Mouse (Mus musculus) c-Kit-positive CD71-positive TER-119-negative erythroid progenitor cells, embryonic 14.5 days (primary cell): ENCODE results near the gene Rgs6.

Experiments used
- DNase-seq: peaks from one replicate; pipeline ENCODE4 v3.0.0-alpha.2; 2013; ENCODE audit warnings: low read depth

Rgs6 gene

DNA sequence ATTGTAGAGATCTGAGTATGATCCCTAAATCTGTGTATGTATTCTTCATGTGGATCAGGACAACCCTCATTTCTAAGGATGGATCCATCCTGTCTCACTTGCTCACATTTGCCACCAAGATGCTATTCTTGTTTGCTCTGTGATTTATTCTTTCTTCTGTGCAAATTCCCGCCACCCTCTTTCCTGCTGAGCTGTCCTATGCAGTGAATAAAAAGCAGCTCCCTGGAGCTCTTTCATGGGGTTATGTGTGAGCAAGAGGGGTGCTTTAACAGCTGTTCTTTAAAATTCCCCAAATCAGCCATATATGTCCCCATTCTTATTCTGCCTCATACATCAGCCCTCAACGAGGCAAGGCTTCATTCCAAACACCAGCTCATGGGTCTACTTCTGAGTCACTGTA lies 277.6 kb downstream of the Rgs6 start:
- DNase-seq = no peak

DNA sequence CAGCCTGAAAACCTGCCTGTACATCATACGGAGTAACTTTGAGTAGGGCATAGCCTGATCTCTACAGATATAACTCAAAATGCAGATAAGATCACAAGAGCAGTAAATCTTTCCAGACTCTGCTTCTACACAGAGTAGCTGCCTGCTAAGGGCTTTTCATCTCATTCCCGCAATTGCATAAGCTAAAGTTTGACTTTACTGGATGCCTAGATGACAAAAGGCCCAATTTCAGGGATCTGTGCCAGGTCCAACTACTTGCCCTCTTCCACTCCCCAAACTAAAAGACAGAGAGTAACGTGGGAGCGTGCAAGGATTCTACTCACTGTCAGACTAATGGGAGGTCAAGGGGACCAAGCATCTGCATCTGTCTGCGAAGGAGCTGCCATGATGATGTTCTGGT lies 292.6 kb downstream of the Rgs6 start:
- no peak for DNase-seq

DNA sequence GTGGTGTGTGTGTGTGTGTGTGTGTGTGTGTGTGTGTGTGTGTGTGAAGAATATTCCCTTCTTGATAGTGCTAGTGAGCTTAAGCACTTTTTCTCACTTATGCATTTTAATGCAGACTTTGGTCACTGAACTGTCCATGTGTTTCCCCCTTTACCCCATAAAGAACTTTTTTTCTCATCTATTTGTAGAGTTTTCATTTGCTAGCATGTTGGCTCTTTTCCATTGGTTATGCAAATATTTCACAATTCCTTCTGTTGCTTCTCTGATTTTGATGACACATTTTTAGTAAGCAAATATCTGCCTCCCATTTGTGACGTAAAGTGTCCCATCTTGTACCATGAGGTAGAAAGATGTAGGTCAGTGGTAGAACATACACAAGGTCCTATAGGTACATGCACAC lies 295.0 kb downstream of the Rgs6 start:
- no peak for DNase-seq

DNA sequence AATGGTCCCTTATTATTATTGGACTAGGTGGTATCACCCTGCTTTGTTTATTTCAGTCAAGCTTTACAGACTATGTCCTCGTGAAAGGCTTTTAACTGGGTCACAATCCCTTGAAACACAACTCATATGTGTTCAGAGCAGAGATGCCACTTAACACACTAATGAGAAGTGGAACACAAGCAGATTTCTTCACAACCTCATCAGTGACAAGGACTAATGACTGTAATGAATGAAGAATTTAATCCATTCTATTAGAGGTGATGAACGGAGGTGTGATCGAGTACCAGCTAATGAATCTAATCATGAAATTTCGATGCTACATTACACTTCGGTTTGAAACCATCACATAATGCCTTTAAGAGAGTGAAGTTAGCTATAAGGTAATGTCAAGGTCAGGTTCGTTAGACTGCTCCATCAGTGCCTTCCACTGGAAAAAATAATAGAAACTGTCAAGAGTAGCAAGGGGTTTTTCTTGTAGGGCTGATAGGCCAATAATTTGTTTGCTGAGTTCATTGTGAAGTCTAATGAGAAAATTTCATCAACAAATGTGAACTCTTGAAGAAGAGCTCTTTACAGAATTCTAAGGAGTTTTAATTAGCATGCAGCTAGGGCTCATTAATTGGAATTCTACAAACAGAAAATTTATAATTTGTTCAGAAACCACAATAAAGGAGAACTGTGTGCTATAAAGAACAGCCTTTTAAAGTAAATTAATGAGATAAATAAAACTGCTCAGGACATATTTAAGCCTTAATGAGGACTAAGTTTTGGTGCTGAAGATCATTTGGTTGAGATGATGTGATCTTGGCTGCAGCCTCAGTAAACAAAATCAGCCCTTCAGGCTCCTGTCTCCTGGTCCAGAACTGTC lies 307.1 kb downstream of the Rgs6 start:
- no peak for DNase-seq

DNA sequence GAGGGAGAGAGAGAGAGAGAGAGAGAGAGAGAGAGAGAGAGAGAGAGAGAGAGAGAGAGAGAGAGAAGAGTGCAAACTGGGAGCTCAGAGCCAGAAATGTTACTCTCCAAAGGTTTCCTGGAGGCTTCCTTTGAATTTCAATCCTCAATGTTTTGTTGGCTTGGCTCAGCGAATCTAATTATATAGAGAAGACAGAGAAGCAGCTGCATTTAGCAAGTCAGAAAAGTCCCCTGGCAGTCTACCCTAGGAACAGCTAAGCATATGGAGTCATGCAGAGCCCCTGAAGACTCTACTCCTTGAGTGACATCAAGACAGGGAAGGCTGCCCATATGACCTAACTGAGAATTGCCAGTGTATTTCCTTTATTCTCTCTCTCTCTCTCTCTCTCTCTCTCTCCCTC lies 317.7 kb downstream of the Rgs6 start:
- no peak for DNase-seq

DNA sequence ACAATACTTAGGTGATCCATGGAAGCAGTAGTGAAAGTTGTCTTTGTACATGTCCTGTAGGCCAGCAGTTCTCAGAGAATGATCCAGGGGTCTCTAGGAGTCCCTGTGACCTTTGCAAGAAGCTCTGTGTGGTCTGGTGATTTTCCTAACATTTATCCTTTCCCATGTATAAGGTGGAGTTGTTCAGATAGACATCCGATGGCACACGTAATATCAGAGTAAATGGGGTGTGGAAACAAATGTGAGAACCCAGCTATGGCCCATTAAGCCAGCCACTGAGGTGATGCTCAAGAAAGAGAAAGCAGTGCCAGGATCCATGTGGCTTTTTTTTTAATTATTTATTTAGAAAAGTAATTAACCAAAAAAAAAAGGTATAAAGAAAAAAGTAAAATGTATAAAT lies 322.8 kb downstream of the Rgs6 start:
- no peak for DNase-seq

DNA sequence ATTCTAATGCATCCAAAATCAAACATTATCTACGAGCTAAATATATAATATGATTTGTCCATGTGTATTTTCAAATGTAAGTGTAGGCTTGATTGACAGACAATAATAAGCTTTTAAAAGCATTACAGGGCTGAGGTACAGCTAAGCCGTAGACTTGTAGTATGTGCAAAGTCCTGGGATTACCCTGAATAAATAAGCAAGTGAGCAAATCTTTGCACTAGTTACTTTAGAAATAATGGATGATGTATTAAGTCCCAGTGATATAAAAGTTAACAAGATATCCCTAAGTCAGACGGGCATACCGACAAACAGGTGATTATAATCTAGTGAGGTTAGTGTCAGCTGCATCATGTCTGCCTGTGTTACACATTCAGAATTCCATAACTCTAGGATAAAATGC lies 326.0 kb downstream of the Rgs6 start:
- no peak for DNase-seq

DNA sequence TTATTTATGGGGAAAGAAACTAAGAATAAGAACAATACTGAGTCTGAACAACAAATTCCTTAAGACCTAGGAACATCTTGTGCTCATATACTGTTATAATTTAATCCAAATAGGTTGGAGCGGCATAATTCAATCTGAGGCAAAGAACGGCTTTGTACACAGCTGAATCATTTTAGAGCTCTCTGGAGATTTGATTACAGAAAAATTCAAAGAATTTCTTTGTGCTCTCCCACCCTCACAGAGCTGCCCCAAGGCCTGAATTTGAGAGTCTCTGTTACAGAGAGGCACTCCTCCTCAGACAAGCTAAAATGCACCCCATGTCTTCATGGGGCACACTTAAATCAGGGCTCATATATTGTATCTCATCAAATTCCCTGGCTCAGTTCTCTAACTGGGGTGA lies 332.1 kb downstream of the Rgs6 start:
- no peak for DNase-seq

DNA sequence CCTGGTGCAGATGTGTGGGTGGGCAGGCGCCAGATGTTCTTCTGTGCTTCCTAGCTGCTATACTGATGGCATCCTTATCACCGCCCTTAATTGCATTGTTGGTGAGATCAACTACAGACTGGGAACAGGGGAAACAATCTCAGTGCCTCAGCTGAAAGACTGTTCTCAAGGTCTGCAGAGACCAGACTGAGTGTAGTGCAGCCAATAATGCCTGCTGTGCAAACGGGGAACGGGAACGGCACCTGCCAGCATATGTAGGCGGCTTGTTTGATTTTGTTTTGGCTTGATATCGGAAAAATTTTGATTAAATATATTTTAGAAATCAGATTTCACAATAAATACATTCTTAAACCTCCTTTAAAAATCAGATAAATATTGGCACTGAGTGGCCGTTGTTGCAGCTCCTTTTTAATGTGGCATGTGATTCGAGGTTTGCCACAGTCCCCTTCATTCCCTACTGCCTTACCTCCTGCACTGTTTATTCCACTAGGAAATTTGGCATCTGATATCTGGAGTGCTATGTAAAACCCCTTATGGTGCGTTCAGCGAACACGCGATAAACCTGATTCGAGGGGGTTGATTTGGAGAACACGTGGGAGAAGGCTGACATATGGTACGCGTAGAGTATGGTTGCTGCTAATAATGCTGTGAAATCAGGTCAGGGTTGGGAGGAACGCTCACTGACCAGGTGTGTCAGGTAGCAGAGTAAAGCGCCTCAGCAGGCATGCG lies 333.4 kb downstream of the Rgs6 start:
- no peak for DNase-seq

DNA sequence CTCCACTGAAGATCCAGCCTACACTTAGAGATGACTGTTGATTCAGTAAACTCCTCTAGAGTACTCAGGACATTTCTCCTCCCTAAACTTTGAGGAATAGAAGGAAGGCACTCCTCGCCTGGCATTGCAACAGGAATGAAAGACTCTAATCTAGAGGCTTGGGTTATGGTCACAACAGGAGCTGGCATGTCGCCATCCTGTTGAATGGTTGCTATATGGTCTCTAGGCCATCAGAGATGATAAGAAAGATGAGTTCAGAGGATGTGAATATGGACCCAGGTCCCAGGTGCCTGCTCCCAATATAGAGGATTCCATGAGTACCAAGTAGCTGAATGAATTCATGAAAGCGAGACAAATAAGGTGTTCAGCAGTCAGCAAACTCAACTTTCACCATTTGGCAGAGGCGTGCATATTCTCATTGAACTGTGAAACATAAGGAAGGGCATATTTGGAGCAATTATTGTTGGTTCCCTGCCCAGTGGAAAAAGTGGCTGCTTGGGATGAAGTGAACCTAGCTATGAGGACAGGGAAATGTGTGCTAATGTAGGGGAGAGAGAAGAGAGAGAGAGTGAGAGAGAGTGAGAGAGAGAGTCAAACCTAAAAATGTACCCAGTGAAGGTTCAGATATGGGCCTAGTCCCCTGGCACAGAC lies 334.9 kb downstream of the Rgs6 start:
- DNase-seq = no peak

DNA sequence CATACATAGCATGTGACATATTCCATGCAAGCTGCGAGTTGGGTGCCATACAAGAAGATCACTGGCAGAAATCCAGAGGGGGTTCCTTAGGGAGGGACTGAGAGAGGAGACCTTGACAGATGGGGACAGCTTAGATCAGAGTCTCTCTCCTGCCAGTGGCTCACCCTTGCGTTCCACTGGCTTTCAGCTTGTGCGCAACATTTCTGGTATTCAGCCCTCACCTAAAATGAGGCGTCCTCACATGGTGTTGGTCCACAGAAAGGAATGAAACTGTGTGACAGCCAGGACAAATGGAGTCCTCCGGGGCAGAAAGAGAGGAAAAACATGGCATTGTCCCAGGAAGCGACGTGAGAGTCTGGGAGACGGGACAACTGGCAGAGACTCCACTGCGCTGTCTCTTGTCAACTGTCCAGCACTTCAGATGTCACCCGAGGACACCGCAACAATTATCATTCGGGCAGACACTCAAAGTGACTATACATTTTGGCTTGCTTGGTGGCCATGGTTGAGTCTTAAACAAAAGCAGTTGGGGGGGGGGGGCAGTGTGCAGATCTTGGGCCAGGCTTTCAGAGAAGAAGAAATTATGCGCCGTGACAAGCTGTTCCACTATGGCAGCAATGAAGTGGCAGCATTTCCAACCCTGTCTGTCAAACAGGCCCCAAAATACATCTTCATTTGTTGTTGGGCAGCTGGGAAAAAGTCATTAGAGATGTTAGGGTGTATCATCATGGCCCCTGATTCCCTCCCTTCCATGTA lies 344.8 kb downstream of the Rgs6 start:
- DNase-seq = no peak

DNA sequence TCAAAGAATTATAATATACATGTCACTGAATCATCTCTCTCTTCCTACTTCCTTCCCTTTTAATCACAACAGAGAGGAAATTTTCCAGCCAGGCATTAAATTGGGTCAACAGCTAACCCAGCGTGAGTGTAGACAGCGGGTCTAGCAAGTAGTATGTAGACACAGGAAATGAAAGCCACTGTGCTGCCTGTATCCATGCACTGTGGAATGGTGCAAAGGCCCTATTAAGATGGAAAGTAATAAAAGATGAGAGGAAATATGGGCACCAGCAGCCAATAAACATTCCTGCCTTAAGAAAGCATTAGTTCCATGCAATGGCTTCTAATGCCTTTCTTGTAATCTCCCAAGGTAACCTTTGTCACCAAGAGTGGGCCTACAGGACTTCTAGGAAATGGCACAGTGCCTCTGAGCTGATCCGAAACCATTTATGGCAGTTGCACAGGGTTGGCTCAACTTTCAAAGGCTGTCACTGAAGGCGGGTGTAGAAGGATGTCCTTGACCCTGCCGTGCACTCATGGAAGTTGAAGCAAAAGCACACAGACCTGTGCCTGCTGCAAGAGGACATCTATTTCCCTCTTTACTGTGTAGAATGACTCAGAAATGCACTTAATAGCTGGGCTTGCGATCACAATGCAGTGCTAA lies 347.1 kb downstream of the Rgs6 start:
- DNase-seq = no peak

DNA sequence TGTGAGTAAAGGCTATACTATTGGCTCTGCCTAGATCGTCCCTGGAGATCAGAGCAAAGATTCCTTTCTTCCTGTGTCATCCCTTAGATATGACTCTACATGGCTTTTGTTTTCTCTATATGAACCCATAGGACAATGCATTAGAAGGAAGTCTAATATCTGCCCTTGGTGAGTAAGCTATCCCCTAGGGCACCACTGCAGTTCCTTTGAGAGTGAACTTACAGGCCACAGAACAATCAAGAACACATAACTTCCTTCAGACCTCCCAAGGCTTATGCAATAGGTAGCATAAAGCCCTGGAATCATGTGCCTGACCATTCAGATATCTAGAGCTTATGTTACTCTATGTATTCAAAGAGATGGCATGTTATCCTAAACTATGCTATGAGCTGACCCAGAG lies 347.7 kb downstream of the Rgs6 start:
- DNase-seq = no peak

DNA sequence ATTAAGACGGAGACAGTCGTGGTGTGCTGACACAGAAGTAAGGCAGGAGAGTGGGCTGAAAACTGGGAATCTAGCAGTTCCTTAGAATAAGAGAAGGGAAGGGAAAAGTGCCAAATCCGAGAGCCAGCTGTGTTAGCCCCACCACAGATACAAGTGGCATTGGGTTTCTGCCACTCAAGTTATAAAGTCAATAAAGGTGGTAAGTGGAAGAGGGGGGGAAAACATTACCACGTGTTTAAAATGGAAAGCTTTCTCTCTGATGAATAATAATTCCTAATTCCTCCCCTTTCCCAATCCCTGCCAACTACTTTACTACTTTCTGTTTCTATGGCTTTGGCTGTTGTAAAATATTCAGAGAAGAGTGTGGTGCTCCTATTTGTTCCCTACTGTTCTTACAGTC lies 352.4 kb downstream of the Rgs6 start:
- no peak for DNase-seq

DNA sequence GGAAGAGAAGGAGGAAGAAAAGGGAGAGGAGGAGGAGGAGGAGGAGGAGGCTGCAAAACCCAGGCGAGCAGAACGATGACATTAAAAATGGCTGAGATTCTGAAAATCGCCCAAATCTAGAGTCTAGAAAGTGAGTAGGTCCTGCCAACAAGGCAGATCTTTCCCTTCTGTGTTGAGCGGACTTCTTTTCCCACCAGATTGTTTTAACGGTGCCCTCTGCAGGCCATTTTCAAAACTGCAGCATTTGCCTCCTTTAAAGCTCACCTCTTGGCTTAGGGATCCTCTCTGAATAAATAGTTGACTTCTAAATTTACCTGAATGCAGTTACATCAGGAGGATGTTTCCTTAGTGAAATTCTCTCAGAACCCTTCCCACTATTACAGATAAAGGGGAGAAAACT lies 358.4 kb downstream of the Rgs6 start:
- peak; percentile 24 for DNase-seq

DNA sequence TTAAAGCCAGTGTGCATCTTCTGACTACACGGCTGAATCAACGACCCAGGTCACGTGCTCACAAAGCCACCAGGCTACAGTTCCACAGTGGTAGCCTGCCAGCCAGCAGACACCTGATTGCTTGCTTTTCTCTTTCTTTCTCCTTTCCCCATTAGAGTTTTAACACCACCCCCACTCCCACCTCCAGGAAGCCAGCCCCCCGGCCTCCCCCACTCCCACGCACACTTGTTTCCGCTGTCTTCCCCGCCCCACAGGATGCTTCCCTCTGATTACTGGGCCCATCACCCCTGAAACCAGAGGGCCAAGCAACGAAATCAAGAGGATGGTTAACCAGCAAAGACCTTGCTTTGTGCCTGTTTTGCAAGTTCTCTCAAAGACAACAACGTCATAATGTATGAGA lies 373.0 kb downstream of the Rgs6 start:
- no peak for DNase-seq

DNA sequence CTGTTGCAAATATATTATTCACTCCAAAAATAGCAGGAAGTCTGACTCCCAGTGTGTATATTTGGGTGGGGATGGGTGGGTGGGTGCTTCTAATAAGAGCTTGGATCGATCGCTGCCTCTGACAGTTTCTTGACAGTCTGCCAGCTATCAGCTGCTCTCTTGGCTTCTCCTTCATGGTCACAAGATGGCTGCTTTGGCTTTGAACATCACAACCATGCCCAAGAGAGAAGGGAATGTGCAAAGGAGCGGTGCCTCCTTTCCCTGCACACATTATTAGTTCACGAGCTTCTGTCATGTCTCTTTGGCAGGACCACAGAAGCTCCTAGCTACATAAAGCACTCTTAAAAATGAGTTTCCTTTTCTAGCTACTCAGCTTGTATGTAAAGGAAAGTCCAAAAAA lies 373.8 kb downstream of the Rgs6 start:
- DNase-seq = no peak

DNA sequence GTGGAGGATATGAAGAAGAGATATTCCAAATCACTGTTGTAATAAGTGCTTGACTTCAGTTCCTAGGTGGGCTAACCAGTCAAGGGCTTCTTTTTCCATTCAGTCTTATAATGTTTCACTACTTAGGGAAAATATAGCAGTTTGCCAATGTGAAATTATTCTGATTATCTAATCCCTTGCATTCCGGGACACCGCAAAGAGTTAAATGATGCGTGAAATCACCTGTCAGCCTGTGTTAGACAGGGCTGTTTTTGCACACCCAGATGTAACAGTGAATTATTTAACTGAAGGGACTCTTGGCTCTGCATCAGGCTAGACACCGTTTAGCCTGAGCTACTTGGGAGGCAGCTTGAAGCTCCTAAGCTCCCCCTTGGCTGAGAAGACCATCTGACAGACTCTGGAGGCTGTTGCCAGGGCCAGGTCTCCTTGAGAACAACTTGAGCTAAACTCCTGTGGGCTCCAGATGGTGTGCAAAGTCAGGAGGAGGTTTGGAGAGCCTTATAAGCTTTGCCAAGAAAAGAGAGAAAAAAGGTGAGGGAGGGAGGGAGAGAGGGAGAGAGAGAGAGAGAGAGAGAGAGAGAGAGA lies 382.5 kb downstream of the Rgs6 start:
- no peak for DNase-seq

DNA sequence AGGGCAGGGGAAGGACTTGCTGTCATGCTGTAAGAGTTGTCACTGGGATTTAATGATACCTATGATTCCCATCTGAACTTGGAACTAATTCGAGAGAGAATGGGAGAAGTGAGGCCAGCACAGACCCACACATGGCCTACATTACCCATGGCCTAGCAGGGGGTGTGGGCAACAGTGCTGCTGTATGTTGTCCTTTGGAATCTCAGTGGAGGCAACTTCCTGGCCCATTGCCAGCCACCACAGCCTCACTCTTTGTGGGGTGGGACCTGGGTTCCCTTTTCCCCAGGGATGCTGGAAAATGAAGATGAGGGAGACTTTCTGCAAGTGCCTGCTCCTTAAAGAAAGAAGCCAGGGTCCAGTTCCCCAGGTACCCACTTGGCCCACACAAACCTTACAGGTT lies 383.1 kb downstream of the Rgs6 start:
- no peak for DNase-seq

DNA sequence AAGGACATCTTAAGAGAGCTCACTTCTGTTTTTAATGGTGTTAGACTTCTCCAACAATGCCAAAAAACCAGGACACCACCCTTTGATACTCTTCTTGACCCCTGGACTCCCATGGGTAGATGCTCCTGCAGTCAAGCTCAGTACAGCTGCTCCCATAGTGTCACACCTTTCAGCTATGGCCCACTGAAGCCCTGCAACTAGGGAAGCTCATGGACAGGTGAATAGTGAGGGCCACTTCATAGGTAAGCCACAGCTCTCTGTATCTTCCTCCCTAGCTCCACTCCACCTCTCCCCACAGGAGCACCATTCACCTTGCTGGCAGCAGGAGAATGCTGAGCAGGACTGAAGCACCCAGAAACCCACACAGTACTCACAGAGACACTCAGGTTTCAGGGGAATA lies 384.6 kb downstream of the Rgs6 start:
- no peak for DNase-seq

DNA sequence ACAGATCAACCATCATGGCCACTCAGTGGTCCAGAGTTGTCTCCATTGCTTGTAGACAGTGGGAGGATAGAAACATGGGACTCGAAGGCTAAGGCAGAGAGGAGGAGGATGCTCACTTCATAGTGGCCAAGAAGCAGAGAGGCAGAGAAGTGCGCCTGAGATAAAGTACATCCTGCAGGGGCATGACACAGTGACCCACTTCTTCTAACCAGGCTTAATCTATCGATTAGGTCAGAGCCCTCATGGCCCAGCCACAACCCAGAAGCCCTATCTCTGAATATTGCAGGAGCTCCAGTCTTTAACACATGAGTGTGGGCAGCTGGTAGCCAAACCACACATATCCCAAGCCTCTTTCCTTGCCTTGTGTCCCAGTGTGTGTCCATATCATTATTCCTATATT lies 385.7 kb downstream of the Rgs6 start:
- no peak for DNase-seq

DNA sequence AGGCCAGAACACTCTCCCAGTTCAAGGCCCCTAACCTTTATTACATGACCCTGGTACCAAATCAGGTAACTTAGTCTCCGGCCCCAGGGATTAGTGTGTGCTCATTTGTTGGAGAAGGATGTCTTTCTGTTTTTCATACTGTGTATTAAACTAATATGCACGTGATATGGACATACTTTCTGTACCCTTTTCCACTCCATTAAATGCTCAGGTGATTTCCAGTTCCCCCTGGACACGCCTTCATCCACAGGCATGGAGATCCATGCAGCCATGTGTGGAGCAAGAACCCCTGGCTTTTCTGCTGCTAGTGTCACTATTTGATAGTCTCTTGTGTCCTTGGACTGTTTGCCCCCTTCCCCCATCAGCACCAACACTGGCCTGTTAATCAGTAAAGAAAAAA lies 390.2 kb downstream of the Rgs6 start:
- no peak for DNase-seq
